Mouse (Mus musculus): ENCODE data around the gene Prkar1b. TPM values are rescaled to one million over a fixed set of nuclear protein-coding genes. Genes with fewer than 3 reads are reported as not detected.

The Prkar1b gene
- total RNA-seq, 2 experiments from 2014 or later, result 1.1 to 2.1 TPM

GRCm38 (mm10) chr5:139024351-139025105 lies 125.3 kb downstream of the Prkar1b start:
- intact Hi-C loops (cut with DNase I; ENCODE audit: low total_unique reads), result no loop called here
- DNase-seq, result no peak

GRCm38 (mm10) chr5:139020595-139020994 lies 129.2 kb downstream of the Prkar1b start:
- intact Hi-C loops (cut with DNase I; ENCODE audit: low total_unique reads), result no loop called here
- no peak for DNase-seq

GRCm38 (mm10) chr5:139017371-139018124 lies 132.3 kb downstream of the Prkar1b start:
- peak; percentile 79 for DNase-seq
- intact Hi-C loops (cut with DNase I; ENCODE audit: low total_unique reads), result no loop called here

GRCm38 (mm10) chr5:139015097-139015496 lies 134.7 kb downstream of the Prkar1b start:
- intact Hi-C loops (cut with DNase I; ENCODE audit: low total_unique reads), result no loop called here
- peak; percentile 73 for DNase-seq

GRCm38 (mm10) chr5:139010649-139011048 lies 139.2 kb downstream of the Prkar1b start:
- intact Hi-C loops (cut with DNase I; ENCODE audit: low total_unique reads), result no loop called here
- DNase-seq, result no peak

GRCm38 (mm10) chr5:139007141-139007775 lies 142.5 kb downstream of the Prkar1b start:
- intact Hi-C loops (cut with DNase I; ENCODE audit: low total_unique reads), result loop anchor here (5.0 kb wide), 1 partner anchor 150 kb away; no protein-coding TSS in a partner anchor
- no peak for DNase-seq

- intact Hi-C loops (cut with DNase I; ENCODE audit: low total_unique reads), result no loop called here
- no peak for DNase-seq
These were observed 145.2 kb downstream of the Prkar1b start for GRCm38 (mm10) chr5:139004588-139004987.

- intact Hi-C loops (cut with DNase I; ENCODE audit: low total_unique reads), result no loop called here
- DNase-seq, result no peak
These were observed 150.1 kb downstream of the Prkar1b start for GRCm38 (mm10) chr5:138999716-139000115.

GRCm38 (mm10) chr5:138997936-138998580 lies 151.7 kb downstream of the Prkar1b start:
- DNase-seq, result no peak
- intact Hi-C loops (cut with DNase I; ENCODE audit: low total_unique reads), result no loop called here

GRCm38 (mm10) chr5:138997171-138997788 lies 152.5 kb downstream of the Prkar1b start, which contains the start of gene Pdgfa:
Gene Pdgfa (minus strand): TSS chr5:138997370.
- intact Hi-C loops (cut with DNase I; ENCODE audit: low total_unique reads), result no loop called here
- DNase-seq, result peak; percentile 74

- DNase-seq, result peak; percentile 51
- intact Hi-C loops (cut with DNase I; ENCODE audit: low total_unique reads), result no loop called here
These were observed 153.3 kb downstream of the Prkar1b start for GRCm38 (mm10) chr5:138996322-138997073.

- intact Hi-C loops (cut with DNase I; ENCODE audit: low total_unique reads), result no loop called here
- DNase-seq, result peak; percentile 89
These were observed 154.0 kb downstream of the Prkar1b start for GRCm38 (mm10) chr5:138995721-138996311.

GRCm38 (mm10) chr5:138994786-138995720 lies 154.7 kb downstream of the Prkar1b start:
- peak; percentile 79 for DNase-seq
- intact Hi-C loops (cut with DNase I; ENCODE audit: low total_unique reads), result no loop called here

- DNase-seq, result no peak
- intact Hi-C loops (cut with DNase I; ENCODE audit: low total_unique reads), result no loop called here
These were observed 155.6 kb downstream of the Prkar1b start for GRCm38 (mm10) chr5:138994108-138994785.

- no peak for DNase-seq
- intact Hi-C loops (cut with DNase I; ENCODE audit: low total_unique reads), result no loop called here
These were observed 156.3 kb downstream of the Prkar1b start for GRCm38 (mm10) chr5:138993371-138994107.

All from gastrocnemius, postnatal 14 days (tissue).